Mouse (Mus musculus) spleen, adult 18-20 months (tissue): ENCODE measurements around the gene Afg3l1.
"Not testable (repeated sequence)": the region's sequence is repeated elsewhere in the genome, so short reads cannot be mapped to it uniquely, and the experiment has no call there.

Experiments
- DNase-seq, 2 experiments: peaks; one replicate each; pipeline ENCODE4 v3.0.0; 2022; ENCODE audit warnings: mixed read lengths in 2 of 2

The Afg3l1 gene

DNA sequence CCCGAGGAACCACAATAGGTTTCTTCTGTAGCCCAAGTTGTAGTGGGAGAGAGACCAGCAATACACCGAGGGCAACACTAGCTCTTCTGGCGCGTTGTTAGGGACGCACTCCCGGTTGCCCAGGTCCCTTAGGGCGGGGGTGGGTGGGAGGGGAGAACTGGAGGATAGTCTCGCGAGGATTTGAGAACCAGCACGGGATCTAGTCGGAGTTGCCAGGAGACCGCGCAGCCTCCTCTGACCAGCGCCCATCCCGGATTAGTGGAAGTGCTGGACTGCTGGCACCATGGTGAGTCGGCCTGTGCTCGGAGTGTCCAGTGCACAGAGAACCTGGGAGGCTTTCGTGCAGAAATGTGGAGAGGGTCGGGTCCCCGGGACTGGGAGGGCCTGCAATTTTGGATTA, 41.0 kb downstream of the Afg3l1 start, which contains the start of gene Gas8:
Gas8 (plus strand) TSS at position 168 of the 400 bp plus-strand sequence.
- peak; percentile 55 to 61 for DNase-seq

DNA sequence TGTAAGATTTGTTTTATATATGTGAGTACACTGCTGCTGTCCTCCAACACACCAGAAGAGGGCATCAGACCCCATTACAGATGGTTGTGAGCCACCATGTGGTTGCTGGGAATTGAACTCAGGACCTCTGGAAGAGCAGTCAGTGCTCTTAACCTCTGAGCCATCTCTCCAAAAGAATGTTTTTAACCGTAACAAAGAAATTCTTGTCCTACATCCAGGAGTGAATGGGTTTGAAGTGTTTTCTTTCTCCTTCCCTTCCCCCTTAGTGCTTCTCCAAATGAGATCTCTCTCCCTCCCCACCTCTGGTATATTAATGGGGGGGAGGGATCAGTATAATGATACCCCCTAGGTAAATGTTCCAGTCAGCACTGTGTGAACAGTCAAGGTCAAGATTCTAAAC, 42.3 kb downstream of the Afg3l1 start:
- DNase-seq = not testable (repeated sequence)

DNA sequence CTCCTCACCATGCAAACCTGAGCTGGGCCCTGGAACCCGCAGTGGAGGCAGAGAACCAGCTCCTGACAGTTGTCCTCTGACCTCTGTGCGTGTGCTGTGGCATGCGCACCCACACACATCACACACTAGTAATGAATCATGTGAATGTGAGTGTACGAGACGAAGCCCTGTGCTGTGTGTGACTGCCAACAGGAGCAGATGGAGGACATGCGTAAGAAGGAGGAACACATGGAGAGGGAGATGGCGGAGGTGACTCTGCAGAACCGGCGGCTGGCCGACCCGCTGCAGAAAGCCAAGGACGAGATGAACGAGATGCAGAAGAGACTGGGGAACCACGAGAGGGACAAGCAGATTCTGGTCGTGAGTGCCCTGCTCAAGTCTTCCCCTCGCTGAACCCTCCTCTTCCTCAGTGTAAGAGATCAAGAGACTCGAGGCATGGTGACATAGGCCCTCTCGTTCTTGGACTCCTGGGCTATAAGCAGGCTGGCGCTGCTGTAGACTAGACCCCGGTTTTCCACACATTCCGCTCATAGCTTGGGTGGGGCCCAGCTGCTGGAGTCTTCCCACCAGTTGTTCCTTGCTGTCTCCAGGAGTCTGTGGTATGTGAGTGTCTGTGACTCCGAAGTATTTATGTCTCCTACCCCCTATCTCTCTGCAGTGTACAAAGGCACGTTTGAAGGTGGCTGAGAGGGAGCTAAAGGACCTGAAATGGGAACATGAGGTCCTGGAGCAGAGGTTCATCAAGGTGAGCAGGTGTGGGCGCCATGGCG, 50.2 kb downstream of the Afg3l1 start:
- no peak for DNase-seq

DNA sequence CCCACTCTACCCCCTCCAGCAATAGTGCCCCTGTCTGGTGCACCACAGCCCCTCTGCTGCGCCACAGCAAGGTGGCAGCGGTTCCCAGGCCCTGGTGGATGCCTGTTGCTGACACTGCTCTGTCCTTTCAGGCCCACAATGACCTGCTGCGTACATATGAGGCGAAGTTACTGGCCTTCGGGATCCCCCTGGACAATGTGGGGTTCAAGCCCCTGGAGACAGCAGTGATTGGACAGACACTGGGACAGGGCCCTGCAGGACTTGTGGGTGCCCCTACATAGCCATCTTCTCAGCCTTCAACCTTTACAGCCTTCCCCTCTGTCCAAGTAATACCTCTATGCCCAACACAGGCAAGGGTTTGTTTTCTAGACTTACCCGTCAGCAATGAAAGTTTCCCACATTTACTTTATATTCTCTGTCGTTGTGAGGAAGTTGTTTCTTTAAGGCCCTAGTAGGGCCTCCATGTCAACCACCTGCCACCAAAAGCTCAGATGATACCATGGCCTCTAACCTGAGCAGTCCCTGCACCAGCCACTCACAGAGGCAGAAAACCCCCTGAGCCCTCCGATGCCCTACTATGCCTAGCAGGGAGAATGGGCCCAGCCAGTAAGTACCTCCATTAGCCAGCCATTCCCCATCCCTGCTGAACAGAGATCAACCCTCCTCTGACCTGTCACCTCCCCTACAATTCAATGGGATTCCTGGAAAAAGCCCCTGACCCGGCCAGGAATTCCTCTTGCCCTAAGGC, 58.7 kb downstream of the Afg3l1 start:
- DNase-seq = no peak

DNA sequence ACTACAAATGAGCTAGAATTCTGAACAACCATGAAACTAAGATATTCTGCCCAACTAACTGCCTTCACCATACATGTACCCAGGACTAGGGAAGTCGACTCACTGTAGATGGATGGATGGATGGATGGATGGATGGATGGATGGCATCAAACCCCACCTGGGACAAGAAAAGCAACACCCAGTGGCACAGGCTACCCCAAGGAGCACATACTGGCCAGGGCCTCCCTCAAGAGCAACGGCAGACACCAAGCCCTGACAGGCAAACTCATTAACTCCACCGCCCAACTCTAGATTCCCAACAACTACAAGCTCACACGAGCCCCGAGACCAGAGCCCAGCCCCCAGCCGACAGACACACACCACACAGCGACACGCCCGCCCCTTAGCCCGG, 59.3 kb downstream of the Afg3l1 start:
- DNase-seq = no peak

DNA sequence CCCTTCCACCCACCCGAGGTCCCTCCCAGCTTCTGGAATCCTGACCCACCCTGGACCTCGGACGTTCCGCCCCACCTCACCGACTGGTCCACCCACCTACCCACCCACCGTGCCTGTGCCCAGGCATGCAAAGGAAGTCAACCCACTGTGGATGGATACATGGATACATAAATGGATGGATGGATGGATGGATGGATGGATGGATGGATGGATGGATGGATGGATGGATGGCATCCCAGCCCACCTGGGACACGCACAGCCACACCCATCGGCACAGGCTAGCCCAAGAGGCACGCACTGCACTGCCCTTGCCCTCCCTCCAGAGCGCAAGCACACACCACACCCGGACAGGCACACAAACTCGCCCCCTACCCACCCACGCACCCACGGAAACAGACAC, 59.9 kb downstream of the Afg3l1 start:
- peak in 1 of 2 experiments; percentile 26 for DNase-seq
